Mouse (Mus musculus) adrenal gland, postnatal 14 days (tissue): ENCODE measurements around the gene Ttc39d. TPM values are rescaled to one million over a fixed set of nuclear protein-coding genes. Genes with fewer than 3 reads are reported as not detected.
"Not testable (repeated sequence)": the region's sequence is repeated elsewhere in the genome, so short reads cannot be mapped to it uniquely, and the experiment has no call there.

Source experiments
- DNase-seq: peaks from one replicate; pipeline ENCODE4 v3.0.0; 2021; ENCODE audit warnings: mixed read lengths
- long read RNA-seq, 2 experiments: library from polyadenylated mRNA; stranded (forward); transcript quantifications; one replicate each; pipeline ENCODE4 v2.0.0; 2021
- total RNA-seq: library from RNA; stranded (reverse); gene quantifications from 2 replicates; pipeline ENCODE4 v1.2.3, GENCODE M21; 2021

Ttc39d gene
- 0.15 TPM in 1 of 2 replicates, not detected in the other for total RNA-seq
- long read RNA-seq, experiment 1: 0 reads
- long read RNA-seq, experiment 2, partial matches to known transcripts: 0 of 1 reads
- long read RNA-seq, experiment 2, other reads (novel, unspliced or antisense): 1 of 1 reads

GRCm38 (mm10) chr17:80206671-80207581 is at the start of gene Ttc39d, which contains the start of gene Srsf7:
Gene Ttc39d (plus strand): TSS chr17:80207460.
Gene Srsf7 (minus strand): TSS chr17:80207307.
- DNase-seq: peak; percentile 99

GRCm38 (mm10) chr17:80157489-80157888 is 49.8 kb upstream of the Ttc39d start:
- DNase-seq: no peak

- peak; percentile 80 for DNase-seq
Measured at GRCm38 (mm10) chr17:80160454-80160853, 46.8 kb upstream of the Ttc39d start.

GRCm38 (mm10) chr17:80163991-80164390 is 43.3 kb upstream of the Ttc39d start:
- no peak for DNase-seq

- DNase-seq: peak; percentile 42
Measured at GRCm38 (mm10) chr17:80165741-80166140, 41.5 kb upstream of the Ttc39d start.

GRCm38 (mm10) chr17:80166346-80166745 is 40.9 kb upstream of the Ttc39d start:
- DNase-seq: no peak

- no peak for DNase-seq
Measured at GRCm38 (mm10) chr17:80167436-80167835, 39.8 kb upstream of the Ttc39d start.

GRCm38 (mm10) chr17:80167851-80168251 is 39.4 kb upstream of the Ttc39d start:
- peak; percentile 25 for DNase-seq

- peak; percentile 40 for DNase-seq
Measured at GRCm38 (mm10) chr17:80168425-80169182, 38.7 kb upstream of the Ttc39d start.

- DNase-seq: no peak
Measured at GRCm38 (mm10) chr17:80169792-80170191, 37.5 kb upstream of the Ttc39d start.

GRCm38 (mm10) chr17:80170951-80171350 is 36.3 kb upstream of the Ttc39d start:
- DNase-seq: no peak

GRCm38 (mm10) chr17:80171948-80172347 is 35.3 kb upstream of the Ttc39d start:
- no peak for DNase-seq

- DNase-seq: no peak
Measured at GRCm38 (mm10) chr17:80172761-80173160, 34.5 kb upstream of the Ttc39d start.

- DNase-seq: no peak
Measured at GRCm38 (mm10) chr17:80173708-80174107, 33.6 kb upstream of the Ttc39d start.

- DNase-seq: no peak
Measured at GRCm38 (mm10) chr17:80174146-80174545, 33.1 kb upstream of the Ttc39d start.

GRCm38 (mm10) chr17:80174699-80175385 is 32.4 kb upstream of the Ttc39d start:
- DNase-seq: no peak

GRCm38 (mm10) chr17:80175386-80175739 is 31.9 kb upstream of the Ttc39d start:
- DNase-seq: no peak

- no peak for DNase-seq
Measured at GRCm38 (mm10) chr17:80175966-80176365, 31.3 kb upstream of the Ttc39d start.

- not testable (repeated sequence) for DNase-seq
Measured at GRCm38 (mm10) chr17:80178846-80179245, 28.4 kb upstream of the Ttc39d start.

- peak; percentile 85 for DNase-seq
Measured at GRCm38 (mm10) chr17:80179959-80180358, 27.3 kb upstream of the Ttc39d start.

- DNase-seq: no peak
Measured at GRCm38 (mm10) chr17:80180468-80180867, 26.8 kb upstream of the Ttc39d start.

GRCm38 (mm10) chr17:80183615-80184014 is 23.6 kb upstream of the Ttc39d start:
- no peak for DNase-seq
